Mouse (Mus musculus): ENCODE data around the gene Tbx21. TPM values are rescaled to one million over a fixed set of nuclear protein-coding genes. Genes with fewer than 3 reads are reported as not detected.

The Tbx21 gene
- total RNA-seq, 2 experiments from 2014 or later = 0.20 to 0.32 TPM

GRCm38 (mm10) chr11:97049492-97050085 lies 65.5 kb downstream of the Tbx21 start:
- intact Hi-C loops (cut with DNase I) = no loop called here
- DNase-seq = no peak

- intact Hi-C loops (cut with DNase I) = no loop called here
- no peak for DNase-seq
Observed at GRCm38 (mm10) chr11:97048090-97048650, 67.0 kb downstream of the Tbx21 start.

Small RNA genes within 50 kb of the gene (microRNA-seq; reads per million reads assigned to microRNA genes)
- gene Mir7235 = not detected
- gene Mir8103 = not detected

Other genes starting within 250 kb of the Tbx21 start
- gene Cdk5rap3, start 198.8 kb downstream of the Tbx21 start, total RNA-seq (2021) = 10 to 100 TPM; 63.3 to 65.4 TPM
- not detected for gene Prr15l, start 187.2 kb downstream of the Tbx21 start, total RNA-seq (2021)
- 10 to 100 TPM; 11.7 to 15.1 TPM for gene Pnpo, start 171.3 kb downstream of the Tbx21 start, total RNA-seq (2021)
- 10 to 100 TPM in 1 of 2 experiments, 1 to 10 TPM in 1; 9.5 to 11.5 TPM for gene Sp2, start 132.4 kb downstream of the Tbx21 start, total RNA-seq (2021)
- gene Sp6, start 101.9 kb downstream of the Tbx21 start, total RNA-seq (2021) = 1 to 10 TPM in 1 of 2 experiments, under 1 TPM in 1; 0.92 to 1.1 TPM
- gene Scrn2, start 85.4 kb downstream of the Tbx21 start, total RNA-seq (2021) = 1 to 10 TPM; 5.5 to 7.3 TPM
- gene Lrrc46, start 73.9 kb downstream of the Tbx21 start, total RNA-seq (2021) = 1 to 10 TPM; 1.0 to 1.5 TPM
- 10 to 100 TPM; 45.1 to 49.7 TPM for gene Mrpl10, start 73.8 kb downstream of the Tbx21 start, total RNA-seq (2021)
- 10 to 100 TPM; 15.3 to 18.4 TPM for gene Osbpl7, start 64.7 kb downstream of the Tbx21 start, total RNA-seq (2021)
- 10 to 100 TPM; 52.4 to 55.8 TPM for gene Tbkbp1, start 36.2 kb upstream of the Tbx21 start, total RNA-seq (2021)
- 100 to 1,000 TPM; 151 to 157 TPM for gene Kpnb1, start 72.5 kb upstream of the Tbx21 start, total RNA-seq (2021)
- 100 to 1,000 TPM; 178 to 180 TPM for gene Npepps, start 165.3 kb upstream of the Tbx21 start, total RNA-seq (2021)
- gene Mrpl45, start 200.4 kb upstream of the Tbx21 start, total RNA-seq (2021) = 10 to 100 TPM; 22.8 to 23.1 TPM
- gene Gpr179, start 236.7 kb upstream of the Tbx21 start, total RNA-seq (2021) = under 1 TPM; 0.10 to 0.24 TPM
- 10 to 100 TPM; 70.6 to 71.8 TPM for gene Socs7, start 247.2 kb upstream of the Tbx21 start, total RNA-seq (2021)